Mouse (Mus musculus) layer of hippocampus, adult 9-10 months (tissue): ENCODE measurements around the gene Pgpep1l.

Source experiments
- DNase-seq: peaks from one replicate; pipeline ENCODE4 v3.0.0; 2022; ENCODE audit warnings: low spot score

Pgpep1l gene

DNA sequence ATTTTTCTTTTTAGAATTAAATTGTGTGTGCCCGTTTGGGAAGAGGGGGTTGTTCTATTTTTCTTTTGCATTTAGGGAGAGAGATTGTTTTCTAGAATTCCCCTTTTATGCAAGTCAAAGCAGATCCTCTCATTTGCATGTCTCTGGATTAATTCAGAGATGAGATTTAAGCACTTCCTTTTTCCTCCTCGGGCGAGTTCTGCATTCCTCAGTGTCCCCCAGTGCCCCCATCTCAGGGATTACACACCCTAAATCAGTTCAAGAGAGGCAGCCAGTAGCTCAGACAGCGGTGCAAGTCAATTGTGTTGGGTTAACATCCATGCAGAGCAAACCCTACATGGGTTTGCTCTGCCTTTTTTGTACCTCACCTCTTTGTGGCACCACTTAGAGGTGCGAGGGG lies 50.2 kb downstream of the Pgpep1l start:
- no peak for DNase-seq

DNA sequence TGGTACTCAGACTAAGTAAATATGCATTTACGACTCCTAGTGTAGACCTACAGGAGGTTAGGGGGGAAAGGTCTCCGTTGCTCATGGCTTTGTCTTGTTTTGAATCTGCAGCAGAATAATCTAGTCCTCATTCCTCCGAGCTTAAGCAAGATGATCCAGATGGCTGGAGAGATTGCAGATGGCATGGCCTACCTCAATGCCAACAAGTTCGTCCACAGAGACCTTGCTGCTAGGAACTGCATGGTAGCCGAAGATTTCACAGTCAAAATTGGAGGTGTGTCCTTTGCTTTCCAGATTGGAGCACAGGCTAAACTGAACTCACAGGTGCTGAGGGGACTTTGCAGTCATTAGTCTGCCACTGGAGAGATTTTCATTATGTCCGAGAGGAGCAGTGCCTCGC lies 52.1 kb downstream of the Pgpep1l start:
- no peak for DNase-seq

DNA sequence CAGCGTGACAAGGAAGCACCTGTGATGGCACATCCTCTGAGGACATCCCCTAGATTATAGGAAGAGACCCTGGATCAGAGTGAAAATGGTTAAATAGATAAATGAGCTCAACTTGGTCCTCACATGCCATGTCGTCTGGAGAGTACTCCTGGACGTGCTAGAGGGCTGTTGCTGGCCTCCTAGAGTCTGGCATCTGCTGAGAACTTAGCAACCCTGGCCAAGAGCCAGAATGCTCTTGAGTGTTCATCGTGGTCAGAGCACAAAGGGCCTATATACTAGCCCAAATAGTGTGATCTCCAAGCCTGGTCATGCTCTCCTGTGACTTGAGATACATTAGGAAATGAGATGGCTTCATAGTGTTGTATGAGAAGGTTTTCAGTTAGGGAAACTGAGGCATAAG lies 53.6 kb downstream of the Pgpep1l start:
- no peak for DNase-seq

DNA sequence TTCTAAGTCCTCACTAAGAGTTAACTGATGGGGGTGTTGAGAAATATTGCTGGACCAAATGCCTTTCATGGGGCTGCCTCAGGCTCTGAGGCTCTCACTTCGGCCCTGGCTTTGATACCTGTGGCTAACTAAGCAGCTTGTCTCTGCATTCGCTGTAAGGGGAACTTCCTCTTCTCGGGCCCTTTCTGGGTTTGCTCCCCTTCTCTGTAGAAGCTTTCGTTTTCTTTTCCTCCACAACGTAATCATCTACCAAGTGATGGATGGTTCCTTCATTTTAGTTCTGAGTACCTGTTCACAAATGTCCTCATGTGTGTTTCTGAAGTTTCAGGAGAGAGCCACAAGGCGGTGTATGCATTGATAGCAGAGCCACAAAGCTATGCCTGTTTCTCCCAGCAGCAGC lies 55.0 kb downstream of the Pgpep1l start:
- no peak for DNase-seq

DNA sequence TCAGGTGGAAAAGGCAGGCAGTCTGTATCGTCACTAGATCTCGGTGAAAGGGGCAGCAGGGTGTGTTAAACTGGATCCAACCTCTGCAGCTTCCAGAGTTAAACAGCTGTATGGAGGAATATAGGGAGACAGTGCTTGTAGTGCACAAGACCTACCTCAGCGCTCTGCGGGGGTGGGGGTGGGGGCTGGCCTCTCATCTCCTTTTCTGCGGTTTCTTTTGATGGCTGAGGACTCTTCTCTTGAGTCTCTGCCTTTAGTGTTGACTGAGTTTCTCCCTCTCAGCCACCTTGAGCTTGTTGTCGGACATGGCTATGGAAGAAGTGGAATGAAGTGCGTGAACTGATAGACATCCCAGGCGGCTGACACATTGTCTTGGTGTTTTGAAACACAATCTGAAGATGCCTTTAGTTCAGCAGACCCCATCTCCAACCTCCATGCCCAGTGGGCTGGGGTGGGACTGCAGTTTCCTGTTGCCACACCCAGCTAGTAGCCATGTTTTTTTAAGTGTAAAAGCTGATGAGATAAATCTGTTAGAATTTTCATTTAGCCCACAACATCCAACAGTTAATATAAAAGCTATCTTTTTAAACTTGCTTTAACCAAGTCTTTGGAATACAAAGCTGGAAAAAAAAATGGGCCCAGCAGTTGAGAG lies 58.1 kb downstream of the Pgpep1l start:
- DNase-seq = no peak

- DNase-seq = no peak
Observed at GRCm38 (mm10) chr7:68199609-68200008, 64.4 kb downstream of the Pgpep1l start.

DNA sequence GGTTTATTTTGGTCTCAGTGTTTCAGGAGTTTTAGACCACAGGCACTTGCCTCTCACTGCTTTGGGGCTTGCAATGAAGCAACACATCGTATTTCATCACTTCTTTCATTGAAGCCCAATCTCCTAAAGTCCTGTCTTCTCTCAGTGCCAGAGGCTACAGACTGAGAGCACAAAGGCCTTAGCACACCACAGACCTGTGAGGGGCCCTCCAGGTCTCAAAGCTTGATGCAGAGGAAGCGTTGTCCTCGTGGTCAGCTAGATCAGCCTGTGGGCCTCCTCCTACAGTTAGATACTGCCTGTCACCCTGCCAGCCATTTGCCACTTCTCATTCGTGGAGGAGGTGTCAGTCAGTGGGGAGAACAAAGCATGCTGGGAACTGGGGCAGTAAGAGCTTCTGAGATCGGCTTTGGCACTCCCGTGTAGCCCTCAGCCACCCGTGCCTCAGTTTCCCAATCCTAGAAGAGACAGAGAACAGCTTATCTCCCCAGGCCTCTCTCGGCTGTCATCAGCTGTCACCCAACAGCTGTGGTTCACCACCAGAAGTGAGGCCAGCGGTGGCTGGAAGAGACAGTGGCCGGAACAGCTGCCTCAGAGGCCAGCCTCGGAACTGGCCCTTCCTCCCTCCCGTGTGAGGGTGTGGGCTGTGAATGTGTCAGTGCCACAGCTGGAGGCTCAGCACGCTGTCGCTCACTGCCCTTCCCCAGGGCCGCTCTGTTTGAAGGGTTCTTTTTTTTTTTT lies 69.9 kb downstream of the Pgpep1l start:
- DNase-seq = no peak

- no peak for DNase-seq
Observed at GRCm38 (mm10) chr7:68189691-68190456, 74.2 kb downstream of the Pgpep1l start.

GRCm38 (mm10) chr7:68189211-68189610 lies 74.8 kb downstream of the Pgpep1l start:
- DNase-seq = no peak
